Mouse (Mus musculus): ENCODE measurements at regions not wholly inside any gene's neighbourhood (a gene's known extent, or its start where the extent isn't known, plus 50 kb on each side); places are given as distances from the start of the nearest gene placed in this dataset.

DNA sequence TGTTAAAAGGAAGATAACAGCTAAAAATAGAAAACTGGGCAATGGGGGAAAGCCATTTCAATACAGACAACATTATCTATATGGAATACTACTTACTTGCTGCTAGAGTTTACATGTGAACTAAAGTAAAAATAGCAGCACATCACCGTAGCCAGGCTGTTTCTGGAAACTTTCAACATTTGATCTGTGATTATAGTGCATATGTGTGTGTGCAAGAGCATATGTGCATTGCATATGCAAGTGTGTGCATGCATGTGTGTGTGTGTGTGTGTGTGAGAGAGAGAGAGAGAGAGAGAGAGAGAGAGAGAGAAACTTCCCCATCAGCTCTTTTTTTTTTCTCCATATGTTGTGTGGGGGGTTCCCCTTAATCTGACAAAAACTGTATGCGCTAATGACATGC is 317.7 kb downstream of the Gsdmc2 start:
- TF ChIP-seq CTCF (IDR thresholded peaks at IDR 0.05 in 2 of 3, conservative IDR thresholded peaks at IDR 0.05 in 1 of 3; ENCODE audit: control insufficient read depth in 1 of 3, insufficient read depth in 1 of 3, low read depth in 2 of 3, low read length in 3 of 3, poor library complexity in 1 of 3, severe bottlenecking in 1 of 3), result no peak
- TF ChIP-seq POLR2A (IDR thresholded peaks at IDR 0.05; ENCODE audit: control insufficient read depth in 1 of 2, insufficient read depth in 1 of 2, low read depth in 1 of 2, low read length in 2 of 2, poor library complexity in 1 of 2), result no peak
- TF ChIP-seq RAD21 (IDR thresholded peaks at IDR 0.05; ENCODE audit: low read depth, low read length), result no peak
- TF ChIP-seq EP300 (IDR thresholded peaks at IDR 0.05; ENCODE audit: low read depth in 1 of 2, low read length in 2 of 2), result no peak
- TF ChIP-seq TAL1 (IDR thresholded peaks at IDR 0.05; ENCODE audit: low read length), result no peak
- TF ChIP-seq GATA1 (IDR thresholded peaks at IDR 0.05; ENCODE audit: low read depth, low read length), result no peak
